Mouse (Mus musculus) megakaryocyte, adult 5-6 weeks (primary cell): ENCODE data around the gene Pus7. TPM values are rescaled to one million over a fixed set of nuclear protein-coding genes. Genes with fewer than 3 reads are reported as not detected.

ENCODE experiments used
- ATAC-seq: 2 replicates; pipeline ENCODE4 v1.8.0; 2016; ENCODE audit warnings: mild to moderate bottlenecking, inconsistent platforms; ENCODE audit not compliant: poor library complexity, severe bottlenecking
- total RNA-seq, 2 experiments: library from RNA; stranded (forward) in 1 of 2; stranded (reverse) in 1 of 2; fragments of 153-499, 151-499 nt in 1 of 2; fragments of 221-1000, 200-1000 nt in 1 of 2; gene quantifications; 2 replicates each; pipeline versions ENCODE4 v1.2.3 to v1.2.4; 2015 to 2017

Pus7 gene
- total RNA-seq (2015) (4.7 and 5.0 TPM in 2 replicates), total RNA-seq (2017) (5.1 and 12.0 TPM in 2 replicates)

GRCm38 (mm10) chr5:23782931-23783877, at the start of gene Pus7:
Gene Pus7 (minus strand): TSS chr5:23783711.
- peak; percentile 78 for ATAC-seq

- ATAC-seq: 0 out of 2 replicates have a peak, but pooled peaks have one; percentile 24
Observed at GRCm38 (mm10) chr5:23830897-23831752, 47.6 kb upstream of the Pus7 start.

GRCm38 (mm10) chr5:23826321-23827004, 43.0 kb upstream of the Pus7 start:
- peak; percentile 94 for ATAC-seq

GRCm38 (mm10) chr5:23824171-23824733, 40.7 kb upstream of the Pus7 start:
- ATAC-seq: no peak

GRCm38 (mm10) chr5:23822306-23822705, 38.8 kb upstream of the Pus7 start:
- no peak for ATAC-seq

GRCm38 (mm10) chr5:23816681-23817080, 33.2 kb upstream of the Pus7 start:
- no peak for ATAC-seq

GRCm38 (mm10) chr5:23814841-23815240, 31.3 kb upstream of the Pus7 start:
- ATAC-seq: no peak

GRCm38 (mm10) chr5:23792726-23793125, 9.2 kb upstream of the Pus7 start:
- ATAC-seq: no peak

- no peak for ATAC-seq
Observed at GRCm38 (mm10) chr5:23789078-23789612, 5.6 kb upstream of the Pus7 start.

GRCm38 (mm10) chr5:23788390-23788830, 4.9 kb upstream of the Pus7 start:
- ATAC-seq: no peak

GRCm38 (mm10) chr5:23787536-23788389, 4.3 kb upstream of the Pus7 start, which contains the start of gene Rint1:
Gene Rint1 (plus strand): TSS chr5:23787711.
- peak; percentile 93 for ATAC-seq

- no peak for ATAC-seq
Observed at GRCm38 (mm10) chr5:23782051-23782810, 1.3 kb downstream of the Pus7 start.

- no peak for ATAC-seq
Observed at GRCm38 (mm10) chr5:23781172-23781571, 2.3 kb downstream of the Pus7 start.

GRCm38 (mm10) chr5:23780516-23780915, 3.0 kb downstream of the Pus7 start:
- no peak for ATAC-seq

GRCm38 (mm10) chr5:23774186-23774585, 9.3 kb downstream of the Pus7 start:
- no peak for ATAC-seq

GRCm38 (mm10) chr5:23771105-23771504, 12.4 kb downstream of the Pus7 start:
- ATAC-seq: no peak

GRCm38 (mm10) chr5:23764557-23764956, 19.0 kb downstream of the Pus7 start:
- no peak for ATAC-seq

- no peak for ATAC-seq
Observed at GRCm38 (mm10) chr5:23762531-23762930, 21.0 kb downstream of the Pus7 start.
